Mouse (Mus musculus) left cerebral cortex, postnatal 36 days (tissue): ENCODE results near the gene Dlg4. TPM values are rescaled to one million over a fixed set of nuclear protein-coding genes. Genes with fewer than 3 reads are reported as not detected.

ENCODE experiments used
- DNase-seq, 2 experiments: peaks; one replicate each; pipeline ENCODE4 v3.0.0; 2021 to 2022; ENCODE audit warnings: low spot score in 2 of 2, mixed read lengths in 1 of 2
- intact Hi-C: fragments of 180-260 bp; cut with DNase I; formaldehyde crosslinking; loops from one replicate; pipeline ENCODE4 v1.15.1; 2025
- microRNA-seq: library from miRNA; unstranded; fragments of <30 nt; microRNA quantifications from one replicate; pipeline ENCODE4 v1.2.0, GENCODE M21; 2022
- total RNA-seq, 2 experiments: library from RNA; stranded (reverse); gene quantifications; 2 replicates each; pipeline ENCODE4 v1.2.3; 2021

The Dlg4 gene
- total RNA-seq, 2 experiments from 2014 or later: 867 to 894 TPM

- intact Hi-C loops: loop anchor here (10.0 kb wide), 1 partner anchor 256 kb away; no protein-coding TSS in a partner anchor
- DNase-seq: no peak
These were observed 62.4 kb downstream of the Dlg4 start for GRCm38 (mm10) chr11:70079175-70079574.

- no peak for DNase-seq
- intact Hi-C loops: loop anchor here (10.0 kb wide), 1 partner anchor 255 kb away; no protein-coding TSS in a partner anchor
These were observed 63.2 kb downstream of the Dlg4 start for GRCm38 (mm10) chr11:70079928-70080327.

GRCm38 (mm10) chr11:70080803-70081590 is 64.3 kb downstream of the Dlg4 start:
- no peak for DNase-seq
- intact Hi-C loops: no loop called here

GRCm38 (mm10) chr11:70084563-70084962 is 67.8 kb downstream of the Dlg4 start:
- intact Hi-C loops: no loop called here
- no peak for DNase-seq

- intact Hi-C loops: no loop called here
- DNase-seq: no peak
These were observed 75.4 kb downstream of the Dlg4 start, which contains the start of gene Asgr2 for GRCm38 (mm10) chr11:70091986-70092783. TSS of gene Asgr2 (plus strand) at chr11:70092644.

Small RNA genes within 50 kb of the gene (microRNA-seq; reads per million reads assigned to microRNA genes)
- gene Gm44349 (not detected), gene Mir324 (8,685 reads per million, percentile 94 among the genes with 10 or more reads in this experiment)

Other genes with a start within 250 kb of the Dlg4 start
- under 1 TPM; 0.66 to 0.81 TPM for gene Chrnb1, start 221.0 kb upstream of the Dlg4 start, total RNA-seq
- gene Fgf11, start 215.1 kb upstream of the Dlg4 start, total RNA-seq: 10 to 100 TPM; 14.1 to 18.7 TPM
- not detected for gene Tmem102, start 211.3 kb upstream of the Dlg4 start, total RNA-seq
- gene Gm39566, start 201.6 kb upstream of the Dlg4 start, total RNA-seq: not detected
- not detected for gene Spem2, start 198.5 kb upstream of the Dlg4 start, total RNA-seq
- under 1 TPM; 0.52 TPM for gene Spem1, start 194.8 kb upstream of the Dlg4 start, total RNA-seq
- 100 to 1,000 TPM; 239 to 241 TPM for gene Nlgn2, start 179.2 kb upstream of the Dlg4 start, total RNA-seq
- 100 to 1,000 TPM; 111 to 130 TPM for gene Tmem256, start 178.4 kb upstream of the Dlg4 start, total RNA-seq
- 10 to 100 TPM; 18.4 to 18.7 TPM for gene Plscr3, start 170.6 kb upstream of the Dlg4 start, total RNA-seq
- gene Tnk1, start 158.2 kb upstream of the Dlg4 start, total RNA-seq: not detected
- gene Tmem95, start 138.9 kb upstream of the Dlg4 start, total RNA-seq: not detected
- gene Kctd11, start 135.5 kb upstream of the Dlg4 start, total RNA-seq: 1 to 10 TPM in 1 of 2 experiments, under 1 TPM in 1; 0.93 to 1.3 TPM
- under 1 TPM in 1 of 2 experiments, not detected in 1; 0.27 TPM for gene Acap1, start 121.4 kb upstream of the Dlg4 start, total RNA-seq
- under 1 TPM in 1 of 2 experiments, not detected in 1; 0.64 TPM for gene 2810408A11Rik, start 116.0 kb upstream of the Dlg4 start, total RNA-seq
- gene Neurl4, start 115.9 kb upstream of the Dlg4 start, total RNA-seq: 100 to 1,000 TPM; 114 to 121 TPM
- 10 to 100 TPM; 25.9 to 32.4 TPM for gene Gps2, start 103.1 kb upstream of the Dlg4 start, total RNA-seq
- 100 to 1,000 TPM; 406 to 453 TPM for gene Eif5a, start 95.0 kb upstream of the Dlg4 start, total RNA-seq
- 10 to 100 TPM in 1 of 2 experiments, 1 to 10 TPM in 1; 4.6 to 14.7 TPM for gene Ybx2, start 81.1 kb upstream of the Dlg4 start, total RNA-seq
- 1 to 10 TPM; 3.6 to 4.4 TPM for gene Slc2a4, start 68.8 kb upstream of the Dlg4 start, total RNA-seq
- gene Cldn7, start 52.2 kb upstream of the Dlg4 start, total RNA-seq: not detected
- gene Ctdnep1, start 35.8 kb upstream of the Dlg4 start, total RNA-seq: 100 to 1,000 TPM; 112 to 128 TPM
- 10 to 100 TPM; 79.2 to 88.5 TPM for gene Elp5, start 34.4 kb upstream of the Dlg4 start, total RNA-seq
- gene Gabarap, start 25.8 kb upstream of the Dlg4 start, total RNA-seq: 100 to 1,000 TPM; 199 to 219 TPM
- gene Phf23, start 21.2 kb upstream of the Dlg4 start, total RNA-seq: 10 to 100 TPM; 41.3 to 46.1 TPM
- 10 to 100 TPM; 25.4 to 36.0 TPM for gene Dvl2, start 16.3 kb upstream of the Dlg4 start, total RNA-seq
- 10 to 100 TPM; 54.3 to 58.5 TPM for gene Acadvl, start 1.5 kb upstream of the Dlg4 start, total RNA-seq
- 1 to 10 TPM in 1 of 2 experiments, under 1 TPM in 1; 0.99 to 1.1 TPM for gene Asgr1, start 37.1 kb downstream of the Dlg4 start, total RNA-seq
- gene Asgr2, start 75.7 kb downstream of the Dlg4 start, total RNA-seq: not detected
- gene Mgl2, start 113.4 kb downstream of the Dlg4 start, total RNA-seq: 1 to 10 TPM in 1 of 2 experiments, under 1 TPM in 1; 0.72 to 1.4 TPM
- 1 to 10 TPM; 1.3 to 1.8 TPM for gene Clec10a, start 139.3 kb downstream of the Dlg4 start, total RNA-seq
- gene Slc16a11, start 195.8 kb downstream of the Dlg4 start, total RNA-seq: 10 to 100 TPM; 30.7 to 38.2 TPM
- 1 to 10 TPM; 7.2 to 8.1 TPM for gene Slc16a13, start 204.1 kb downstream of the Dlg4 start, total RNA-seq
- 1 to 10 TPM; 1.7 to 1.8 TPM for gene Bcl6b, start 212.9 kb downstream of the Dlg4 start, total RNA-seq
- gene 0610010K14Rik, start 221.0 kb downstream of the Dlg4 start, total RNA-seq: 10 to 100 TPM; 46.9 to 50.3 TPM
- gene Gm21988, start 222.9 kb downstream of the Dlg4 start, total RNA-seq: 1 to 10 TPM; 5.3 to 6.4 TPM
- 100 to 1,000 TPM; 246 to 287 TPM for gene Rnasek, start 222.9 kb downstream of the Dlg4 start, total RNA-seq
- gene Alox12, start 238.4 kb downstream of the Dlg4 start, total RNA-seq: under 1 TPM; 0.25 to 0.43 TPM